Mouse (Mus musculus): Measurements from ENCODE around the gene Magea1. TPM values are rescaled to one million over a fixed set of nuclear protein-coding genes. Genes with fewer than 3 reads are reported as not detected.
"Not testable (repeated sequence)": the region's sequence is repeated elsewhere in the genome, so short reads cannot be mapped to it uniquely, and the experiment has no call there.

The Magea1 gene
- polyA plus RNA-seq (2014; fragmentation: Nextera tagmentation; extraction: Ambion mirVana): not detected in 2 replicates

- H3K4me2 ChIP-seq (ENCODE audit: low read depth, low read length); H3K27ac ChIP-seq (ENCODE audit: low read depth, low read length); H3K9me3 ChIP-seq (ENCODE audit: control insufficient read depth, low read length); H3K36me3 ChIP-seq (ENCODE audit: control insufficient read depth, insufficient read depth, low read length); H3K9ac ChIP-seq (replicated peaks; ENCODE audit: low read depth, low read length); ATAC-seq (ENCODE audit: low read depth); H3K4me1 ChIP-seq (ENCODE audit: control insufficient read depth, insufficient read depth, low read length); H3K27me3 ChIP-seq (ENCODE audit: control insufficient read depth, insufficient read depth, low read length); H3K4me3 ChIP-seq (ENCODE audit: low read depth, low read length): not testable (repeated sequence)
- WGBS: 91% methylated on average over 1 of the region's 2 CpGs
Observed at GRCm38 (mm10) chrX:155089693-155090092, at the start of gene Magea1. Gene Magea1 (minus strand): TSS chrX:155089793.

DNA sequence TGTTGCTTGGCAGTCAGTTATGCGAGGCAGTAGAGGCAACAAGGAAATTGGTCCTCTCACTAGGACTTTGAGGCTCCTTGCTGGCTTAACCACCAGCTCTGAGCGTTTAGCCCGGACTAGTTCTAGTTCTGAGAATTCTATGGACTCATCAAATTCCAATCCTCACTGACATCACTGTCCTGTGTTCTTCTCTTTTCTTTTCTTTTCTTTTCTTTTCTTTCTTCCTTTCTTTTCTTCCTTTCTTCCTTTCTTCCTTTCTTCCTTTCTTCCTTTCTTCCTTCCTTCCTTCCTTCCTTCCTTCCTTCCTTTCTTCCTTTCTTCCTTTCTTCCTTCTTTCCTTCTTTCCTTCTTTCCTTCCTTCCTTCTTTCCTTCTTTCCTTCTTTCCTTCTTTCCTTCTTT is 38.7 kb upstream of the Magea1 start, which contains the start of gene Cldn34b2:
Gene Cldn34b2 (minus strand): TSS at position 101 of the 400 bp plus-strand sequence.
- H3K4me3 ChIP-seq (ENCODE audit: low read depth, low read length); ATAC-seq (ENCODE audit: low read depth); H3K4me1 ChIP-seq (ENCODE audit: control insufficient read depth, insufficient read depth, low read length); H3K9me3 ChIP-seq (ENCODE audit: control insufficient read depth, low read length); H3K27ac ChIP-seq (ENCODE audit: low read depth, low read length); H3K36me3 ChIP-seq (ENCODE audit: control insufficient read depth, insufficient read depth, low read length); H3K27me3 ChIP-seq (ENCODE audit: control insufficient read depth, insufficient read depth, low read length); H3K4me2 ChIP-seq (ENCODE audit: low read depth, low read length); H3K9ac ChIP-seq (replicated peaks; ENCODE audit: low read depth, low read length): not testable (repeated sequence)
- WGBS: 87% methylated on average over 3 of the region's 3 CpGs

DNA sequence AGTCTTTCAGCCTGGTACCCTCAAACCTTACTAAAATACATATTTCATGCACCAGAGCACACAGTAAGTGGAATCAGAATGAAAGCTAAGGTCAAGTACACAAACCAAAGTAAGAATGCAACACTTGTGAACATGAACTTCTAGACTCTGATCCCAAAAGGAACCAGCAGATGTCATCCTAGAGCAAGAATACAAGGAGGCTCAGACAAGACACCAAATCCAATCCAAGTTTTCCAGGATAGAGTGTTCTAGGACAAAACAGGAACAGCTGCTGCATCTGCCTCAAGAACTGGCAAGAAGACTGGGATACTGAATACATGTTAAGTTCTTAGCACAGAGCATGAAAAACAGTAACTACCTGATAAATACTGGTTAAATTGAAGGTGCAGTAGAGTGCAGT is 8.4 kb upstream of the Magea1 start:
- Histone ChIP-seq H3K4me2 (ENCODE audit: low read depth, low read length) (no peak overlapping the region), H3K27ac (ENCODE audit: low read depth, low read length) (no peak overlapping the region), H3K9me3 (ENCODE audit: control insufficient read depth, low read length) (no peaks in the 10 kb centered on the region), H3K36me3 (ENCODE audit: control insufficient read depth, insufficient read depth, low read length) (no peaks in the 10 kb centered on the region), H3K9ac (replicated peaks; ENCODE audit: low read depth, low read length) (no peak overlapping the region), H3K4me3 (ENCODE audit: low read depth, low read length) (no peak overlapping the region), H3K27me3 (ENCODE audit: control insufficient read depth, insufficient read depth, low read length) (no peaks in the 10 kb centered on the region), H3K4me1 (ENCODE audit: control insufficient read depth, insufficient read depth, low read length) (no peaks in the 10 kb centered on the region)
- ATAC-seq (ENCODE audit: low read depth): no peak

GRCm38 (mm10) chrX:155093566-155093965 is 4.0 kb upstream of the Magea1 start, which contains the start of gene Magea2:
Gene Magea2 (minus strand): TSS chrX:155093666.
- H3K27me3 ChIP-seq (ENCODE audit: control insufficient read depth, insufficient read depth, low read length); H3K4me2 ChIP-seq (ENCODE audit: low read depth, low read length); H3K36me3 ChIP-seq (ENCODE audit: control insufficient read depth, insufficient read depth, low read length); H3K4me1 ChIP-seq (ENCODE audit: control insufficient read depth, insufficient read depth, low read length); H3K9me3 ChIP-seq (ENCODE audit: control insufficient read depth, low read length); H3K27ac ChIP-seq (ENCODE audit: low read depth, low read length); H3K4me3 ChIP-seq (ENCODE audit: low read depth, low read length); H3K9ac ChIP-seq (replicated peaks; ENCODE audit: low read depth, low read length); ATAC-seq (ENCODE audit: low read depth): not testable (repeated sequence)
- 96% methylated on average over 3 of the region's 4 CpGs for WGBS

DNA sequence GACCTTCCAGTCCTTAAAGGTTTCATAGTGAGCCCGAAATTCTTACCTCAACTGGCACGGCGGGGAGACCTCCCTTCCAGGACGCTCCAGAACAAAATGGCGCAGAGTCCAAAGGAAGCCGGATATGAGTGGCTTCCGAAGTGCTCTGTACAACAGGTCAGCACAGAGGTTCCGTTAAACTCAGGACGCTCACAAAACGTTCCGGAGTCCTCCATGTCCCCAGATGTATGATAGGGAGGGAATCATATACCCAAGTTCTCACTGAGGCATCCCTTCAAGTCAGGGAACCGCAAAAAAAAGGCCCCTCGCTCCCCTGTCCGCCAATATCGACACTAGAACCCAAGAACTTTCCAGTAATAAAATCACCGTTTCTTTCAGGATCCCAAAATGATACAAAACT is 26.5 kb downstream of the Magea1 start, which contains the start of gene Magea5:
Gene Magea5 (minus strand): TSS at position 101 of the 400 bp plus-strand sequence.
- WGBS: 90% methylated on average over 12 of the region's 16 CpGs
- H3K36me3 ChIP-seq (ENCODE audit: control insufficient read depth, insufficient read depth, low read length); ATAC-seq (ENCODE audit: low read depth); H3K4me1 ChIP-seq (ENCODE audit: control insufficient read depth, insufficient read depth, low read length); H3K27me3 ChIP-seq (ENCODE audit: control insufficient read depth, insufficient read depth, low read length); H3K9ac ChIP-seq (replicated peaks; ENCODE audit: low read depth, low read length); H3K27ac ChIP-seq (ENCODE audit: low read depth, low read length); H3K4me2 ChIP-seq (ENCODE audit: low read depth, low read length); H3K4me3 ChIP-seq (ENCODE audit: low read depth, low read length); H3K9me3 ChIP-seq (ENCODE audit: control insufficient read depth, low read length): not testable (repeated sequence)

Other genes with a start within 250 kb of the Magea1 start
- gene Cldn34b1, start 199.5 kb downstream of the Magea1 start, polyA plus RNA-seq (2014; fragmentation: Nextera tagmentation; extraction: Ambion mirVana): not detected in 2 replicates
- gene Magea6, start 153.8 kb downstream of the Magea1 start, polyA plus RNA-seq (2014; fragmentation: Nextera tagmentation; extraction: Ambion mirVana): not detected in 2 replicates
- gene Magea3, start 140.3 kb downstream of the Magea1 start, polyA plus RNA-seq (2014; fragmentation: Nextera tagmentation; extraction: Ambion mirVana): not detected in 2 replicates
- not detected in 2 replicates for gene Magea8, start 93.9 kb downstream of the Magea1 start, polyA plus RNA-seq (2014; fragmentation: Nextera tagmentation; extraction: Ambion mirVana)
- not detected in 2 replicates for gene Magea5, start 26.6 kb downstream of the Magea1 start, polyA plus RNA-seq (2014; fragmentation: Nextera tagmentation; extraction: Ambion mirVana)
- gene Magea2, start 3.9 kb upstream of the Magea1 start, polyA plus RNA-seq (2014; fragmentation: Nextera tagmentation; extraction: Ambion mirVana): not detected in 2 replicates
- gene Cldn34b2, start 38.6 kb upstream of the Magea1 start, polyA plus RNA-seq (2014; fragmentation: Nextera tagmentation; extraction: Ambion mirVana): not detected in 2 replicates
- gene Sat1, start 126.7 kb upstream of the Magea1 start, polyA plus RNA-seq (2014; fragmentation: Nextera tagmentation; extraction: Ambion mirVana): 63.1 and 75.1 TPM in 2 replicates
- 48.5 and 49.4 TPM in 2 replicates for gene Acot9, start 172.7 kb upstream of the Magea1 start, polyA plus RNA-seq (2014; fragmentation: Nextera tagmentation; extraction: Ambion mirVana)

All from neural tube, embryonic 14.5 days (tissue).